ENCODE assay signal across 30 mouse cellular contexts in the genomic region with DNA sequence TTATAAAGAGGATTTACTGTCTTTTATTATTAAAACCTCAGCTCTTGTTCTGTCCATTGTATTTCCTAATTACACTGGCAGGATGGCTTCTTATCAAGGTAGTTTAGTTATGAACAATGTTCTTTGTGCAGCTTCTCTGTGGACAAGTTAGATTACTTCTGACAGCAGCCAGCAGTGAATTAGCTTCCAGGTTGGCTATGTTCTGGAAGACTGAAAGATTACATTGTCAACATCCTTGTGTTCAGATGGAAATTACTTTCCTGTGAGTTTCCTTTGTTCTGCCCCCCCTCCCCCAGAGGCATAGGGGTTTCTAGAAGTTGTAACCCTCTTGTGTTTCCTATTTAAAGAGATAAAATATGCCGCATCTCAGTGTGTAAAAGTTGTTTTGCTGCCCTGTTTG.
DNase-seq lines count a peak whose midpoint lies in the region; ATAC-seq and TF ChIP-seq lines count a peak whose summit lies in the region.
"Had no signal": no experiment of that assay in that cellular context is flagged by ENCODE, and none has a peak within 500 bp of the region (broad histone marks: within the 10 kb centered on the region; RNA-seq: fewer than 3 reads in every experiment).

No protein-coding gene starts in this region.

- no peak overlapping the region for H3K27ac ChIP-seq in embryonic facial prominence, embryonic 14.5 days (replicated peaks; ENCODE audit: low read depth, low read length)
- no peak overlapping the region for H3K27ac ChIP-seq in embryonic facial prominence, embryonic 10.5 days (replicated peaks)
- H3K27ac ChIP-seq in liver, embryonic 12.5 days: no peak overlapping the region
- H3K27ac ChIP-seq: embryonic facial prominence, embryonic 12.5 days; forebrain, embryonic 12.5 days; forebrain, embryonic 15.5 days; heart, adult 2 months; heart, embryonic 10.5 days; heart, embryonic 13.5 days; hindbrain, embryonic 14.5 days; hindbrain, postnatal 0 days had no signal

- TF ChIP-seq POLR2A in brain, embryonic 14.5 days (IDR thresholded peaks at IDR 0.05; ENCODE audit: borderline replicate concordance, extremely low read depth, insufficient read depth, insufficient read length, poor library complexity, severe bottlenecking): no peak

- no peak overlapping the region for H3K4me2 ChIP-seq in embryonic facial prominence, embryonic 14.5 days (ENCODE audit: low read depth, low read length)
- H3K4me2 ChIP-seq in liver, embryonic 12.5 days: no peak overlapping the region
- H3K4me2 ChIP-seq: embryonic facial prominence, embryonic 12.5 days; forebrain, embryonic 12.5 days; forebrain, embryonic 15.5 days; heart, embryonic 13.5 days; hindbrain, embryonic 14.5 days had no signal

- WGBS in embryonic facial prominence, embryonic 14.5 days: 47% methylated on average over 1 of the region's 1 CpGs
- 58% methylated on average over 1 of the region's 1 CpGs for WGBS in embryonic facial prominence, embryonic 10.5 days
- WGBS in liver, embryonic 12.5 days (ENCODE audit: insufficient replicate concordance): 19% methylated on average over 1 of the region's 1 CpGs

- TF ChIP-seq CTCF in brain, embryonic 14.5 days (IDR thresholded peaks at IDR 0.05; ENCODE audit: borderline replicate concordance, extremely low read depth, insufficient read depth, insufficient read length): no peak

- no peaks in the 10 kb centered on the region for H3K9me3 ChIP-seq in embryonic facial prominence, embryonic 14.5 days (ENCODE audit: control insufficient read depth, low read length)
- H3K9me3 ChIP-seq in embryonic facial prominence, embryonic 10.5 days: no peaks in the 10 kb centered on the region
- H3K9me3 ChIP-seq in liver, embryonic 12.5 days (replicated peaks): no peaks in the 10 kb centered on the region
- H3K9me3 ChIP-seq: embryonic facial prominence, embryonic 12.5 days; forebrain, embryonic 12.5 days; forebrain, embryonic 15.5 days; G1E; heart, embryonic 10.5 days; heart, embryonic 13.5 days had no signal

- ATAC-seq in embryonic facial prominence, embryonic 14.5 days (ENCODE audit: low read depth): no peak
- ATAC-seq in liver, embryonic 12.5 days: no peak
- ATAC-seq: forebrain, embryonic 15.5 days; hindbrain, postnatal 0 days had no signal

- no peaks in the 10 kb centered on the region for H3K27me3 ChIP-seq in embryonic facial prominence, embryonic 14.5 days (replicated peaks; ENCODE audit: control insufficient read depth, insufficient read depth, low read length)
- H3K27me3 ChIP-seq in embryonic facial prominence, embryonic 10.5 days (replicated peaks; ENCODE audit: low read depth, poor library complexity, severe bottlenecking): no peaks in the 10 kb centered on the region
- H3K27me3 ChIP-seq in liver, embryonic 12.5 days (replicated peaks): no peaks in the 10 kb centered on the region
- H3K27me3 ChIP-seq: CH12.LX; embryonic facial prominence, embryonic 12.5 days; forebrain, embryonic 12.5 days; forebrain, embryonic 15.5 days; heart, embryonic 13.5 days had no signal

- DNase-seq in embryonic facial prominence, embryonic 14.5 days (ENCODE audit: low spot score): peak; percentile 10
- DNase-seq in embryonic facial prominence, embryonic 10.5 days (ENCODE audit: low spot score): no peak
- peak; percentile 30 for DNase-seq in lung, postnatal 10 days
- no peak for DNase-seq in lung, postnatal 36 days
- peak; percentile 11 for DNase-seq in brain, embryonic 14.5 days (ENCODE audit: low read depth)
- DNase-seq in retina, postnatal 1 day: peak; percentile 81
- no peak for DNase-seq in urinary bladder, postnatal 14 days (ENCODE audit: low spot score)
- DNase-seq: adrenal gland, adult 2 months; adrenal gland, postnatal 14 days; B cell, adult 2 months; cerebellum, adult 11-12 months; cerebellum, adult 8-10 months; cerebellum, postnatal 10 days; cerebellum, postnatal 36 days; gastrocnemius, postnatal 10 days; gastrocnemius, postnatal 36 days; heart, adult 2 months; heart, postnatal 14 days; heart, postnatal 4 days had no signal

- H3K36me3 ChIP-seq in embryonic facial prominence, embryonic 14.5 days (ENCODE audit: control insufficient read depth, insufficient read depth, low read length): no peaks in the 10 kb centered on the region
- no peaks in the 10 kb centered on the region for H3K36me3 ChIP-seq in embryonic facial prominence, embryonic 10.5 days (replicated peaks)
- H3K36me3 ChIP-seq in liver, embryonic 12.5 days: no peaks in the 10 kb centered on the region
- H3K36me3 ChIP-seq: embryonic facial prominence, embryonic 12.5 days; forebrain, embryonic 12.5 days; forebrain, embryonic 15.5 days; G1E; heart, embryonic 10.5 days; heart, embryonic 13.5 days had no signal

- H3K4me3 ChIP-seq in embryonic facial prominence, embryonic 14.5 days (ENCODE audit: low read depth, low read length): no peak overlapping the region
- no peak overlapping the region for H3K4me3 ChIP-seq in embryonic facial prominence, embryonic 10.5 days
- H3K4me3 ChIP-seq in liver, embryonic 12.5 days: no peak overlapping the region
- H3K4me3 ChIP-seq: embryonic facial prominence, embryonic 12.5 days; erythroblast, embryonic 14.5 days; forebrain, embryonic 12.5 days; forebrain, embryonic 15.5 days; heart, adult 2 months; heart, embryonic 10.5 days; heart, embryonic 13.5 days had no signal

- H3K9ac ChIP-seq in embryonic facial prominence, embryonic 14.5 days (ENCODE audit: low read depth, low read length): no peak overlapping the region
- no peak overlapping the region for H3K9ac ChIP-seq in liver, embryonic 12.5 days
- H3K9ac ChIP-seq: embryonic facial prominence, embryonic 12.5 days; forebrain, embryonic 12.5 days; forebrain, embryonic 15.5 days; heart, embryonic 13.5 days; hindbrain, embryonic 14.5 days had no signal

- no peaks in the 10 kb centered on the region for H3K4me1 ChIP-seq in embryonic facial prominence, embryonic 14.5 days (ENCODE audit: control insufficient read depth, insufficient read depth, low read length)
- H3K4me1 ChIP-seq in embryonic facial prominence, embryonic 10.5 days: no peaks in the 10 kb centered on the region
- no peaks in the 10 kb centered on the region for H3K4me1 ChIP-seq in liver, embryonic 12.5 days
- H3K4me1 ChIP-seq: embryonic facial prominence, embryonic 12.5 days; forebrain, embryonic 12.5 days; forebrain, embryonic 15.5 days; heart, embryonic 10.5 days had no signal

Comparison
In these comparisons a context has a peak if more than half of its experiments do, and no peak if none do; other contexts are left out.
1. DNase-seq: peak in embryonic facial prominence, embryonic 14.5 days (single experiment), lung, postnatal 10 days (single experiment), brain, embryonic 14.5 days (single experiment) and retina, postnatal 1 day (single experiment); none in embryonic facial prominence, embryonic 10.5 days (single experiment), lung, postnatal 36 days (single experiment) and urinary bladder, postnatal 14 days (single experiment).